Mouse (Mus musculus) right cerebral cortex, postnatal 36 days (tissue): Measurements from ENCODE around the gene Utf1.
A peak's percentile ranks its signal among the peaks of the same experiment; 100 is the strongest.

Source experiments
- DNase-seq, 2 experiments: peaks; one replicate each; pipeline ENCODE4 v3.0.0; 2022; ENCODE audit warnings: low spot score in 2 of 2, mixed read lengths in 1 of 2

The Utf1 gene

GRCm38 (mm10) chr7:139971436-139971835 lies 27.8 kb downstream of the Utf1 start:
- DNase-seq = no peak

DNA sequence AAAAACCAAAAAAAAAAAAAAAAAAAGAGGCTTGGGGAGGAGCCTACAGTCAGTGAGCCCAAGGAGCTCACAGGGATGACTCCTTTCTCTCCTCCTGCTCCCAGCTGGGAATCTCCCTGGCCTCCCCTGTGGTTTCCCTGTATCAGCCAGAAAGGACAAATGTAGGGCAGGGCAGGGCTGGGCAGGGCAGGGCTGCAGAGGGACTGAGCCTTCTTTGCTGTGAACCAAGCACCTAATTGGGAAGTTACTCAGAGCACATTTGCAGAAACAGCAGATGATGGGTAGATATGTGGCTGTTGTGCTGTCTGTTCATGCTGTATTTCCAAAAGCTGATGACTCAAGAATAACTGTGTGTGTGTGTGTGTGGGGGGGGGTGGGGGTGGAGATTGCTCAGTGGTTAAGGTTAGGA lies 29.3 kb downstream of the Utf1 start:
- DNase-seq = no peak

DNA sequence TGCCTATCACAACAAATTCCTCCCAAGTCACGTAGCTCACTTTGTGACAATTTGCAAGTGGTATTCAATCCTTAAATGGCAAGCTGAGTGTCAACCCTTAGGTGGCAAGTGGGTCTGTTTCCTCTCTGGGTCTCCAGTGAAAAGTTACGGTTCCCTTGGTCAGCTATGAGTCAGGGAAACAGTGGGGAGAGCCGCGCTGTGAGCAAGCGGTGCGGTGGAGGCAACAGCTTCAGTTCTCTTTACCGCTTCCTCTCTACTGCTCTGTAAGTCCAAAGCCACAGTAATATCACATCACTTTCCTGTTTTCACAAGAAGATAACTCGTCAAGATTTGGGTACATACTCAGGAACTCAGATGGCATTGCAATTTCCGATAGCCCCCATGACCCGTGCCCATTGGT lies 30.7 kb downstream of the Utf1 start:
- DNase-seq = no peak

DNA sequence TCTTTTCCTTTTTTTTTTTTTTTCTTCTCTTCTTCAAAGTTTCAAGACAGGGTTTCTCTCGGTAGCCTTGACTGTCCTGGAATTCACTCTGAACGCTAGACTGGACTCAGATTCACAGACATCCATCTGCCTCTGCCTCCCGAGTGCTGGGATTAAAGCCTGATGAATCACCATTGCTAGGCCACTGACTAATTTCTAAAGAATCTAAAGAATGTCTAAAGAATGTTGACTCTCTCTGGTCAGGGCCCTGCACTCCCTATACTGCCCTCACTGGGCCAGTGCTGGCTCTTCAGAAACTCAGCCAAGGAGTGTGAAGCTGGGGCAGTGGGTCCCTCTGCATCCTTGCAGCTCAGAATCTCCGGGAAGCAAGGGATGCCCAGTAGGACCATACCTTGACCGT lies 31.9 kb downstream of the Utf1 start:
- DNase-seq = no peak

DNA sequence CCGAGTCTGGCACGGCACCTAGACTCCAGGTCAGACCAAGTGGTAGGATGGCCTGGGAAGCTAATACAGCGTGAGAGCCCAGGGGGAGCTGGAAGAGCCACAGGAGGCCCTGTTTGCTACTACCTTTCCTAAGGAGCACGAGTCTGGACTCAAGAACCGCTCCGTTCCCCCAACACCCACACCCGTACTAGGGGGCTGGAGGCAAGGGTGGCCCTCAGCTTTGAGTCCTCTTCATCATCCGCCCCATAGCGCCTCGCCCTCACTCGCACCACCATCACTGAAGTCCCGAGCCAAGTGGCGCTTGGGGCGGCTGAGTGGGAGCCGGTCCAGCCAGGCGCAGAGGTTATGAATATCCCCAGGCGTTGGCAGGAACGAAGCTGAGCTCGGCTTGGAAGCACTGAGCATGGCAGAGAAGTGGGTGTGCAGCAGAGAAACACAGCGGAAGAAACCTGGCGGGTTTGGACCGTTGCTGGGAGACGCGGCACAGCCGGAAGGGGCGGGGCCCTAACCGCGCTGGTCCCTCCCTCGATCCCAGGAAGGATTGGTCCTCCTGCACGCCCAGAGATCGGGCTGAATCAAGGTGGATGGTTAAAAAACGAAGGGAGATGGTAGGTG lies 34.8 kb downstream of the Utf1 start, which contains the start of gene 6430531B16Rik:
Gene 6430531B16Rik (minus strand): TSS at position 478 of the 615 bp plus-strand sequence.
- peak; percentile 90 to 94 for DNase-seq

GRCm38 (mm10) chr7:139979011-139979719 lies 35.6 kb downstream of the Utf1 start:
- DNase-seq = no peak

DNA sequence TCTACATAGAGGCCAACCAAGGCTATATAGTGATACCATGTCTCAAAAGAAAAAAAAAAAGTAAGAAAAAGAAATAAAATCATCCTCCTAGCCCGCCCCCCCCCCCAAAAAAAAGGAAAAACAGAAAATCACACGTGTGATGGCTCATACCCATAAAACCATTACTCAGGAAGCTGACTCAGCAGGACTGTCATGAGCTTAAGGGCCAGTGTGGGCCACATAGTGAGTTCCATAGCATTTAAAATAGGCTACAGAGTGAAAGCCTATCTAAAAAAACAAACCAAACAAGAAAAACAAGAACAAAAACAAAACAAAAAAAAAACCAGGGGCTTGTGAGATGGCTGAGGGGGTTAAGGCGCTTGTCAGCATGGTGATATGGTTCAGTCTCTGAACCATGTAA lies 37.2 kb downstream of the Utf1 start:
- no peak for DNase-seq

DNA sequence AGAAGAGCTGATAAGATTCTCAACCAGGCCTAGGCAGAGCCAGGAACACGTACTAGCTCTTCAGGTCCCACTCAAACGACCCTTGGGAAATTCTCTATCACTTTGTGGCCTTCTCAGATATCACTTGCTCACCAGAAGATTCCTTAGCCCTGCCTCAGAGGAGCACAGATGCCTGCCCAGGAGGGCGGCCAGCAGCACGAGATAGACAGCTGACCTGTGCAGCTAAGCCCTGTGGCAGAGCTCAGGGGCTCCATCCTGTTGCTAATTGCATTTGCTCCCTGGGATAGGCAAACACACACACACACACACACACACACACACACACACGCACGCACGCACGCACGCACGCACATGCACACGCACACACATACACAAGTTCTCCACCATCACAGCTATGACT lies 38.5 kb downstream of the Utf1 start:
- DNase-seq = no peak

- no peak for DNase-seq
Measured at GRCm38 (mm10) chr7:139984505-139984904, 40.9 kb downstream of the Utf1 start.

DNA sequence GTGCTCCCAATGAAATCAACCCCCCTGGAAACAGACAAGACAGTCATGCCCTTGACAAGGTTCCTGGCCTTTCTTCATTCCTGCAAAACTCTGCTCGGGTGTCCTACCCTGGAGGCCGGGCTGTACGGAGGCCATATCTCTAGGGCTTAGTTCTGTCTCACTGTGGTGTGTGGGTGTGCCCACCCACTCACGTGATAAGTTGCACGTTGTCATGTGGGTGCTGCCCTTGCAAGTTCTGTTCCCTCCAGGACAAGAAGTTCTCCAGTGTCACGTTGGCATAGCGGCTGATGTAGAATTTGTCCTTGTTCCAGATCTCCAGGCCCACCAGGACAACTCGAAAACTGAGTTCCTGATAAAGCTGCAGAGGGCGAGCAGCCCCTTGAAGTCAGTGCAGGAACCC lies 44.7 kb downstream of the Utf1 start:
- DNase-seq = no peak

GRCm38 (mm10) chr7:139990864-139991394 lies 47.3 kb downstream of the Utf1 start:
- no peak for DNase-seq

DNA sequence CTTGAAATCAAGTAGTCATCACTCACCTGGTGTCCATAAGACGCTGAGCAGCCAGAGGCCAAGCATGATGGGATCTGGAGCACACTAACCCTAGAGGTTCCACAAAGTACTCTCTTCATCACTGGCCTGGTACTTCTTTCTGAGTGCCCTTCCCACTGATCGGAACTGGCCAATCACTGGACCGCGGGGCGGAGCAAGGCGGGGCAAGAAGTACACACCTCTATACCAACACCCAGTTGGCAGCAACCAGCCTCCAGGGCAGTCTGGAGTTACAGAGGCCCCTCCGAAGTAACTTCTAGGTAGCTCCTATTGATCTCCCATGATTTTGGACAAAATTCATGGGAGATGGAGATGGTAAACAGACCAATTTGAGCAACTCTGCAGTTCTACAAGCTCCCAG lies 48.8 kb downstream of the Utf1 start, which contains the start of gene Adam8:
Gene Adam8 (minus strand): TSS at position 157 of the 400 bp plus-strand sequence.
- no peak for DNase-seq

DNA sequence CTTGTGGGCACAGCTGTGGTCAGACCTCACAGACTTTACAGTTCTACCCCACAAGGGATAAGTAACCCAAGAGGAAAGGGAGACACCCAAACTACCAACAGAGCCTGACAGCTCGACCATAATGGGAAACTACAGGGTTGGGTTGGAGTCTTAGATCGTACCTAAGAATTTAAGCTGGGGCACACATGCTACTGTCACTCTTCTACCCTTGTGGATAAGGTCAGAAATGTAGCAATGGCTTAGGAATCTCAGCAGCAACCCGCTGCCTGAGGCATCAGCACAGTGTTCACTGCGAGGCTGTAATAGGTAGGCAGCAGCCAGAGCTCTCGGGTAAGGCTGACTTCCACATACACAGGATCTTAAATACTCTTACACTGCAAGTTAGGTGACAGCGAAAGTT lies 49.9 kb downstream of the Utf1 start:
- DNase-seq = no peak

DNA sequence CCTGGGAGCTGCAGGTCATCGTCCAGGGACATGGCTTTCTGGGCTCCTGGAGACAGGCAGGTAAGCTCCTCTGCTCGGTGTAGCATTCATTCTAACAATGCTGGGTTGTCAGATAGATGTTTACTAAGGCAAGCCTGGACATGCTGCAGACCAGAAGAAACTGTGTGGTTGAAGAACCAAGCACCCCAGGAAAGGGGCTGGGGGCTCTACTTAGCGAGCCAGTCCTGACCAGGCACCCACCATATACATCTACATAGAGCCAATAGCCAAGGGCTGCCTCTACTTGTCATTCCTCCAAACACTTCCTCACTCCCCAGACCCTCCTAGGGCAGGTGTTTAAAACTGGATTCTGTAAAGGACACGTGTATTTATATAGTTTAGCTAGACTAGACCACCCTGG lies 50.6 kb downstream of the Utf1 start:
- no peak for DNase-seq

DNA sequence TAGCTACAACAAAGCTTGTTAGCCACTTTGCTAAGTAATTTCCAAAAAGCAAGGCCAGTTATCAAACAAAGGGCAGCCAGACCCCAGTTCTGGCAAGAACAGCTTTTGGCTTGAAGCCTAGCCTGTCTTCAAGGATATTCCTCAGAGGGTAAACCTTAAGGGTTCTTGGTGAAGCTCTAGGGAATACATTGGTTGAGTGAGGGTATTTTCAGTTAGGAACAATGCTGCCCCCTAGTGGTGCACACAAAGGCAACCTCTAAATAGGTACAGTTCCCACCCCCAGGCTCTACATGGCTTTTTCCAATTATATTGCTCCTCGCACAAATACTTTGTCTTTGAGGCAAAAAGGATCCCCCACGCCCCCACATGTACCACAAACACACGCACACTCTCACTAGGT lies 51.1 kb downstream of the Utf1 start:
- peak; percentile 37 to 54 for DNase-seq
